Mouse (Mus musculus) MEL (cell line): ENCODE measurements around the gene Naa15. TPM values are rescaled to one million over a fixed set of nuclear protein-coding genes. Genes with fewer than 3 reads are reported as not detected.

Experiments used
- DNase-seq: peaks from one replicate; pipeline ENCODE4 v3.0.0; 2011; ENCODE audit warnings: low read depth, low spot score
- H3K27ac ChIP-seq: 2 replicates; pipeline ENCODE4 v1.5.1; 2012; ENCODE audit warnings: low read depth, mild to moderate bottlenecking, control low read depth, low read length, moderate library complexity; ENCODE audit not compliant: control insufficient read depth
- H3K27me3 ChIP-seq, 2 experiments: fragments of 150-350 bp in 1 of 2; sonication (generic) in 1 of 2; 2 replicates each; pipeline ENCODE4 v1.6.1; 2012; ENCODE audit warnings: low read length in 2 of 2, mild to moderate bottlenecking in 2 of 2, improper control_type of control experiment in 1 of 2, moderate library complexity in 1 of 2; ENCODE audit not compliant: insufficient read depth in 2 of 2, control insufficient read depth in 1 of 2
- H3K36me3 ChIP-seq, 2 experiments: 2 replicates each; pipeline ENCODE4 v1.6.1; 2012 to 2014; ENCODE audit warnings: low read length in 2 of 2, improper control_type of control experiment in 1 of 2, inconsistent platforms in 1 of 2, mild to moderate bottlenecking in 1 of 2; ENCODE audit not compliant: insufficient read depth in 2 of 2, control insufficient read depth in 1 of 2
- H3K4me1 ChIP-seq, 2 experiments: fragments of 150-350 bp in 1 of 2; sonication (generic) in 1 of 2; 2 replicates each; pipeline ENCODE4 v1.6.1; 2012; ENCODE audit warnings: low read length in 2 of 2, improper control_type of control experiment in 1 of 2, mild to moderate bottlenecking in 1 of 2; ENCODE audit not compliant: insufficient read depth in 2 of 2, control insufficient read depth in 1 of 2
- H3K4me3 ChIP-seq, 2 experiments: fragments of 150-350 bp in 1 of 2; sonication (generic) in 1 of 2; 2 replicates each; pipeline ENCODE4 v1.5.1; 2012; ENCODE audit warnings: low read depth in 2 of 2, low read length in 2 of 2, mild to moderate bottlenecking in 2 of 2, moderate library complexity in 2 of 2, control low read depth in 1 of 2, improper control_type of control experiment in 1 of 2; ENCODE audit not compliant: control insufficient read depth in 1 of 2, insufficient read depth in 1 of 2
- H3K79me2 ChIP-seq: 2 replicates; pipeline ENCODE4 v1.6.1; 2012; ENCODE audit warnings: mild to moderate bottlenecking, low read length, moderate library complexity; ENCODE audit not compliant: control insufficient read depth, poor library complexity, insufficient read depth
- H3K9ac ChIP-seq: 2 replicates; pipeline ENCODE4 v1.6.1; 2012; ENCODE audit warnings: low read depth, mild to moderate bottlenecking, control low read depth, low read length, moderate library complexity; ENCODE audit not compliant: control insufficient read depth, poor library complexity, severe bottlenecking
- H3K9me3 ChIP-seq: fragments of 150-350 bp; sonication (generic); replicated peaks from 2 replicates; pipeline ENCODE4 v1.6.1; 2012; ENCODE audit warnings: mild to moderate bottlenecking, low read length, improper control_type of control experiment, moderate library complexity; ENCODE audit not compliant: insufficient read depth
- BHLHE40 ChIP-seq: IDR thresholded peaks from 2 replicates; pipeline ENCODE4 v1.6.1; 2012; ENCODE audit warnings: low read depth, mild to moderate bottlenecking, inconsistent platforms, low read length, improper control_type of control experiment, borderline replicate concordance
- CHD1 ChIP-seq: IDR thresholded peaks from 2 replicates; pipeline ENCODE4 v1.6.1; 2012; ENCODE audit warnings: low read depth, mild to moderate bottlenecking, inconsistent platforms, low read length, improper control_type of control experiment
- EP300 ChIP-seq, 2 experiments: IDR thresholded peaks; 2 replicates each; pipeline ENCODE4 v1.6.1; 2011; ENCODE audit warnings: improper control_type of control experiment in 2 of 2, low read length in 2 of 2, low read depth in 1 of 2, mild to moderate bottlenecking in 1 of 2
- GABPA ChIP-seq: IDR thresholded peaks from 2 replicates; pipeline ENCODE4 v1.6.1; 2012; ENCODE audit warnings: low read depth, mild to moderate bottlenecking, inconsistent platforms, low read length, improper control_type of control experiment, moderate library complexity
- KAT2A ChIP-seq: conservative IDR thresholded peaks from 2 replicates; pipeline ENCODE4 v1.6.1; 2012; ENCODE audit warnings: low read depth, low read length, improper control_type of control experiment, inconsistent platforms
- MYB ChIP-seq: IDR thresholded peaks from 2 replicates; pipeline ENCODE4 v1.6.1; 2011; ENCODE audit warnings: mild to moderate bottlenecking, low read depth, low read length, improper control_type of control experiment
- MYC ChIP-seq: IDR thresholded peaks from 2 replicates; pipeline ENCODE4 v1.6.1; 2011; ENCODE audit warnings: low read depth, mild to moderate bottlenecking, low read length, improper control_type of control experiment, moderate library complexity
- POLR2A ChIP-seq, 2 experiments: IDR thresholded peaks; 2 replicates each; pipeline ENCODE4 v1.6.1; 2011 to 2012; ENCODE audit warnings: low read length in 2 of 2, mild to moderate bottlenecking in 2 of 2, control low read depth in 1 of 2, improper control_type of control experiment in 1 of 2, low read depth in 1 of 2, moderate library complexity in 1 of 2; ENCODE audit not compliant: control insufficient read depth in 1 of 2, insufficient read depth in 1 of 2, poor library complexity in 1 of 2
- POLR2AphosphoS5 ChIP-seq: IDR thresholded peaks from 2 replicates; pipeline ENCODE4 v1.6.1; 2012; ENCODE audit warnings: low read depth, borderline replicate concordance, mild to moderate bottlenecking, inconsistent platforms, low read length, moderate library complexity, mixed read lengths
- RCOR1 ChIP-seq: IDR thresholded peaks from 2 replicates; pipeline ENCODE4 v1.6.1; 2012; ENCODE audit warnings: low read depth, mild to moderate bottlenecking, inconsistent platforms, low read length, improper control_type of control experiment
- TAL1 ChIP-seq: IDR thresholded peaks from 2 replicates; pipeline ENCODE4 v1.6.1; 2012; ENCODE audit warnings: mild to moderate bottlenecking, inconsistent platforms, low read length, moderate library complexity, mixed read lengths
- ZNF384 ChIP-seq: IDR thresholded peaks from 2 replicates; pipeline ENCODE4 v1.6.1; 2012; ENCODE audit warnings: low read depth, mild to moderate bottlenecking, inconsistent platforms, low read length, improper control_type of control experiment
- polyA plus RNA-seq, 2 experiments: library from polyadenylated mRNA; stranded (reverse) in 1 of 2; unstranded in 1 of 2; fragments of >175 nt in 1 of 2; fragments of >200 nt in 1 of 2; gene quantifications; 2 replicates each; pipeline versions ENCODE4 v1.2.1 to v1.2.4; 2012; ENCODE audit warnings: low replicate concordance in 2 of 2, low read depth in 1 of 2; ENCODE audit not compliant: insufficient read length in 2 of 2, insufficient read depth in 1 of 2, missing spikeins in 1 of 2
- total RNA-seq: library from RNA; depleted of rRNA; stranded (reverse); fragments of 300-350 nt; gene quantifications from 2 replicates; pipeline ENCODE4 v1.2.3, GENCODE M21; 2012

Gene Naa15
- total and polyA plus RNA-seq, 3 experiments, result 36.6 to 558 (median 61.6) TPM

DNA sequence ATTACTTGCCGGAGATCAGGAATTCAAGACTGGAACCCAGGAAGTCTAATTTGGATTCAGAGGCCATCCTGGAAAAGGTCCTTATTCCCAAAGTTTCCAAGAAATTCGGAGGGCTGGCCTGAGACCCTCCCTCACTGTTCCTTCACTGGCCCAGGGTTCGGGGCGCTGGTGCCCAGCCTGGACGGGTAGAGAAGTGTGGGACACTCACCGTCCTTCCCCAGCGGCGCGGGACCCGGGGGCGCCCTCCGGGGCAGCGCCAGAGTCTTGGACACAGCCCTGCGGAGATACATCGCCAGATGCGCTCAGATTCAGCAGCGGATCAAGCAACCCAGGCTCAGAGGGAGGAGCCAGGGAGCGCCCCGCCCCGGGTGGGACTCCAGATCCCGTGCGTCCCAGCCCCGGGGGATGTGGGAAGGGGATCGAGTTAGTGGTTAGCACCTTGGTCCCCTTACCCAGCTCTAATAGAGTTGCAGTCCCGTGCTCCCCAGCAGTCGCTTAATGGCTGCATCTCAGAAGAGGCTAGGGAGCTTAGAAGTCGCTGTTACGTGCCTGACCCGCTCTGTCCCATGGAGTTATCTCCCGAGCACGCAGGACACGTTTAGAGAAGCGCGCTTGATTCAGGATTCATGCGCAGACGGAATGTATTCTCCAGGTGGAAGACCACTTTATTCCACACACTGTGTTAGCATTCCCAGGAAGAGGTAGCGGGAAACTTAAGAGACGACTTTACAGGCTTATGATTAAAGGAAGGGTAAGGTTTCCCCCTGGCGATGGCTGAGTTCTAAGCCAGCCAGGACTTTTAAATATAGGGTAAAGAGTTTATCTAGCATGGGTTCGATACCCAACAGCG is 18.5 kb upstream of the Naa15 start, which contains the start of gene Mgarp (continued):
- TF ChIP-seq RCOR1 (0 out of 2 replicates have a peak, but pooled peaks have one; percentile 9), POLR2AphosphoS5 (no peak), BHLHE40 (peak; percentile 77)

DNA sequence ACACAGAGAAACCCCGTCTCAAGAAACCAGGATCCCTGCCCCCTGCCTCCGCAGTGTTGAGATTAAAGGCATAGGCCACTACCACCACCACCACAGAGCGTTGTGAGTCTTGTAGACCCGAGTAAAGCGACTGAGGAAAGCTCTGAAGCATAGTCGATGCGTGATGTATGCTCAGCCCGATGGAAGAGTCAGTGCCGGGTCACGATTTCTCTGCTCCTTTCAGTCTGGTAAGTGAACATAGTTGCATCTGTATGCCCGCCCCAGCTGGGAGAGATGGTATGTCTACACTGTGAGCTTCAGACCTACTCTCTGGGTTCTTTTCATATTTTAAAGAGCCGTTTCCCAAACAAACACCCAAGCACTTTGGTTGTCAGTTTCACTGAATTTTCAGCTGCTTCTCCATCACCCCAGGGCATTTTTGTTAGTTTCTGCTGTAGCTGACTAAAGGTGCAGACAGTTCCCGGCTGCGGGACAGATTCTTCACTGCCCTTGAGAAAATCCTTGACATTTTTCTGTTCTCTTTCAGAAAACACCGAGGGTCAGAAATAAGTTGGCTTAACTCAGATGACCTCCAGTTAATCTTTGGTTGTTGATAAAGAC is 17.1 kb upstream of the Naa15 start:
- no peak overlapping the region for H3K27ac ChIP-seq
- H3K9me3 ChIP-seq, result no peaks in the 10 kb centered on the region
- H3K27me3 ChIP-seq, result no peaks in the 10 kb centered on the region
- no peak overlapping the region for H3K9ac ChIP-seq
- TF ChIP-seq MYB (no peak), POLR2A (IDR thresholded peaks at IDR 0.05; ENCODE audit: control insufficient read depth in 1 of 2, insufficient read depth in 1 of 2, low read depth in 1 of 2, low read length in 2 of 2, poor library complexity in 1 of 2) (no peak), POLR2AphosphoS5 (no peak), ZNF384 (no peak), GABPA (no peak)
- peaks cover 0 to 2% of the 10 kb centered on the region in 2 experiments; a peak in 3 of 4 replicates for H3K36me3 ChIP-seq
- H3K4me1 ChIP-seq, result peaks cover 0 to 3% of the 10 kb centered on the region in 2 experiments; a peak in 1 of 4 replicates
- no peak overlapping the region for H3K4me3 ChIP-seq
- no peak for DNase-seq
- no peaks in the 10 kb centered on the region for H3K79me2 ChIP-seq

DNA sequence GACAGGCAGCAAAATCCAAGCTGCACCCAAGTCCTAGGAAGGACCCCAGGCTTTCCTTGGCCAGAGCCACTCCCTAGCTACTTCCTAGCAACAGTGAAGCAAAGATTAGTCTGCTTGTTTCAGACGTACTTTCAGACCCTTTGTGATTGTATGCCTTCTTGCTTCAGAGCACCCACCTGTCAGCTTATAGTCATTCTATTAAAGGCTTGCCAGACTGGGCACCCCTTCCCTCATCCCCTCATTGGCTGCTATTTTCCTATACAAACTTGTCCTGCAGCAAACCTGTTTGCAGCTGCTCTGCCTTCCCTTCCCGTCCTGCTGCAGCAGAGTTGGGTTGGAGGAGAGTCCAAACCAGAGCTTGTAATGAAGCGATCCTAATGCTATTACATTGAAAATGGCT is 16.3 kb upstream of the Naa15 start:
- no peak for DNase-seq
- Histone ChIP-seq H3K4me1 (peaks cover 0 to 3% of the 10 kb centered on the region in 2 experiments; a peak in 1 of 4 replicates), H3K36me3 (peaks cover 0 to 2% of the 10 kb centered on the region in 2 experiments; a peak in 3 of 4 replicates), H3K9ac (no peak overlapping the region), H3K4me3 (no peak overlapping the region), H3K27me3 (no peaks in the 10 kb centered on the region), H3K9me3 (no peaks in the 10 kb centered on the region), H3K27ac (no peak overlapping the region), H3K79me2 (no peaks in the 10 kb centered on the region)
- TF ChIP-seq MYC (no peak), EP300 (IDR thresholded peaks at IDR 0.05; ENCODE audit: low read depth in 1 of 2, low read length in 2 of 2) (no peak), CHD1 (no peak), KAT2A (no peak), MYB (no peak), TAL1 (no peak)
